Mouse (Mus musculus): Measurements from ENCODE around the gene Olfr1179.
"Not testable (repeated sequence)": the region's sequence is repeated elsewhere in the genome, so short reads cannot be mapped to it uniquely, and the experiment has no call there.

The Olfr1179 gene

GRCm38 (mm10) chr2:88406353-88406752 lies at the start of gene Olfr1179:
Olfr1179 (minus strand) TSS chr2:88406453.
- DNase-seq (ENCODE audit: low read depth), result no peak

GRCm38 (mm10) chr2:88454567-88454966 lies 48.3 kb upstream of the Olfr1179 start, which contains the start of gene Olfr1183:
Olfr1183 (plus strand) TSS chr2:88454867.
- DNase-seq (ENCODE audit: low read depth), result not testable (repeated sequence)

GRCm38 (mm10) chr2:88449031-88449430 lies 42.8 kb upstream of the Olfr1179 start, which contains the start of gene Gm13757:
Gm13757 (minus strand) TSS chr2:88449131.
- DNase-seq (ENCODE audit: low read depth), result no peak

- DNase-seq (ENCODE audit: low read depth), result no peak
These were observed 19.8 kb upstream of the Olfr1179 start, which contains the start of gene Olfr1181 for GRCm38 (mm10) chr2:88426071-88426470. Olfr1181 (minus strand) TSS chr2:88426171.

GRCm38 (mm10) chr2:88419051-88419450 lies 12.8 kb upstream of the Olfr1179 start, which contains the start of gene Olfr1180:
Olfr1180 (minus strand) TSS chr2:88419151.
- DNase-seq (ENCODE audit: low read depth), result no peak

GRCm38 (mm10) chr2:88386762-88387161 lies 19.5 kb downstream of the Olfr1179 start, which contains the start of gene Olfr1178:
Olfr1178 (plus strand) TSS chr2:88387062.
- no peak for DNase-seq (ENCODE audit: low read depth)

- no peak for DNase-seq (ENCODE audit: low read depth)
These were observed 49.9 kb downstream of the Olfr1179 start for GRCm38 (mm10) chr2:88356304-88356703.
